Mouse (Mus musculus): ENCODE results near the gene a. TPM values are rescaled to one million over a fixed set of nuclear protein-coding genes. Genes with fewer than 3 reads are reported as not detected.

a gene
- polyA plus RNA-seq, 1 experiment = not detected

DNA sequence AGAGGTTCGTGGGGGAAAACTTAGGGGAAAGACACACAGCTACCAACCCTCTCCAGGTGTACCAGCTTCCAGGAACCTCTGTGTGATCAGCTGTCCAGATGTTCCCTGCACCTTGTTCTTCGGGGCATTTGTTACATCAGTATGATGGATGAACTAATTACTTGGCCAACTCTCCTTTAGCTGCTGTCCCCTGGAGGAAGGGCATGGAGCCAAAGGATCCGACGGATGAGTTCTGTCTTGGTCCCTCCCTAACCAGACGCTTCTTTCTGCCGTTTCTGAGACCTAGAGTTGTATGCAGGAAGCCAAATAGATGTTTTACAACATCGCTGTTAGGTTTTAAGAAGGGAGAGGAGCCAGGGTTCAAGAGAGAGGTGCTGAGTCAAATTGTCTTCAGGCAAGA lies 239.6 kb downstream of the a start:
- Histone ChIP-seq H3K27me3 (ENCODE audit: control insufficient read depth, insufficient read depth, low read length, poor library complexity, severe bottlenecking) (no peaks in the 10 kb centered on the region), H3K9me3 (replicated peaks; ENCODE audit: control insufficient read depth, insufficient read depth, low read length, poor library complexity, severe bottlenecking) (no peaks in the 10 kb centered on the region), H3K27ac (ENCODE audit: insufficient read depth, low read length) (no peak overlapping the region), H3K36me3 (ENCODE audit: control insufficient read depth, insufficient read depth, low read length, poor library complexity, severe bottlenecking) (no peaks in the 10 kb centered on the region), H3K9ac (ENCODE audit: low read depth, poor library complexity, severe bottlenecking) (no peak overlapping the region), H3K4me3 (ENCODE audit: low read depth, low read length) (no peak overlapping the region), H3K4me1 (ENCODE audit: control insufficient read depth, insufficient read depth, low read length) (no peaks in the 10 kb centered on the region)
- TF ChIP-seq CTCF (IDR thresholded peaks at IDR 0.05; ENCODE audit: low read depth, low read length) (no peak), EP300 (IDR thresholded peaks at IDR 0.05; ENCODE audit: insufficient read depth, low read depth, low read length) (no peak), POLR2A (IDR thresholded peaks at IDR 0.05; ENCODE audit: insufficient read depth, low read length) (no peak)

DNA sequence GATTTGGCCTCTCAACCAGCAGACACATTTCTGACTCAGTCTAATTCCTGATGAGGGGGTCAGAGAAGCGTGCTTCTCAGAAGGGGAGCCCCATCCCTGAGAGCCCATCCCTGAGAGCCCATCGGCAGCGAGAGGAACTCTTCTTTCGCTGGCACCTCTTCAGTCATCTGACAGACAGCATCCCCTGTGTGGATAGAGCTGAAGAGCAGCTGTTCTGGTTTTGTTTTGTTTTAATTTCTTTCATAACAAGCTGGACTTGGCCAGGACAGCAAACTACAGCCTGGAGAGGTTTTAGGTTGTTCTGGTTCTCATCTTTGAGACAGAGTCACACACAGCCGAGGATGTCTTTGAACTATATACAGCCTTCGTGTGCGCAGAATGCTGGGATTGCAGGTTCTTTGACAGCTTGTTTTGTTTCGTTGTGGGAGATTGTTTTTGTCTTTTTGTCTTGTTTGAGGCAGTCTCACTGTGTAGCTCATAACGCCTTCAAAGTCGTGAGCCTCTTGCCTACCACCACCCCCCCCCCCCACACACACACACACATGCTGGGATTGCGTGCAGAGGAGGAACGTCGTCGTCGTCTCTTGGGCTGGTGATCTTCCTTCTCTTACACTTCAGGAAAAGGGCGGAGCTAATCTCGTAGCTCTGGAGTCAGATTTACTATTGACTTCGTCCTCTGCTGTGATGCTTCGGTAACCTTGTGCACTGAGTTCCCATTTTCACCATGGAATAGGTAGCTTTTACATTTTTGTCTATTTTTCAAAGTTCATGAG lies 241.9 kb downstream of the a start:
- H3K4me3 ChIP-seq (ENCODE audit: low read depth, low read length) = no peak overlapping the region
- no peaks in the 10 kb centered on the region for H3K9me3 ChIP-seq (replicated peaks; ENCODE audit: control insufficient read depth, insufficient read depth, low read length, poor library complexity, severe bottlenecking)
- no peak overlapping the region for H3K27ac ChIP-seq (ENCODE audit: insufficient read depth, low read length)
- H3K9ac ChIP-seq (ENCODE audit: low read depth, poor library complexity, severe bottlenecking) = no peak overlapping the region
- H3K36me3 ChIP-seq (ENCODE audit: control insufficient read depth, insufficient read depth, low read length, poor library complexity, severe bottlenecking) = no peaks in the 10 kb centered on the region
- H3K27me3 ChIP-seq (ENCODE audit: control insufficient read depth, insufficient read depth, low read length, poor library complexity, severe bottlenecking) = no peaks in the 10 kb centered on the region
- TF ChIP-seq CTCF (IDR thresholded peaks at IDR 0.05; ENCODE audit: low read depth, low read length) = no peak
- TF ChIP-seq POLR2A (IDR thresholded peaks at IDR 0.05; ENCODE audit: insufficient read depth, low read length) = no peak
- TF ChIP-seq EP300 (IDR thresholded peaks at IDR 0.05; ENCODE audit: insufficient read depth, low read depth, low read length) = no peak
- no peaks in the 10 kb centered on the region for H3K4me1 ChIP-seq (ENCODE audit: control insufficient read depth, insufficient read depth, low read length)

DNA sequence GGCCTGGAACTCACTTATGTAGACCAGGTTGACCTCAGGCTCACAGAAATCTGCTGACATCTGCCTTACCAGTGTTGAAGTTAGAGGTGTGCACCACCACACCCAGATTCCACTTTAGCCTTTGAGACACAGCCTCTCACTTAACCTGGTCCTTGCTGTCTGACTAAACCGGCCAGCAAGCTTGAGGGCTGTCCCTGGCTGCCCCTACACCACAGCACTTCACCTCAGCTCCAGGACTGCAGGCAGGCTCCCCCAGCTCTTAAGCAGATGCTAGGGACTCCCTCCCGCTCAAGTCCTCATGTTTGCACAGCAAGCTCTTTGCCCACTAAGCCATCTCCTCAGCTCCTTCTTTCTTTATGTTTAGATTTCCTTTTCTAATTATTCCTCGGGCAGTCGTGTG lies 248.8 kb downstream of the a start:
- no peak overlapping the region for H3K4me3 ChIP-seq (ENCODE audit: low read depth, low read length)
- H3K4me1 ChIP-seq (ENCODE audit: control insufficient read depth, insufficient read depth, low read length) = no peaks in the 10 kb centered on the region
- no peaks in the 10 kb centered on the region for H3K9me3 ChIP-seq (replicated peaks; ENCODE audit: control insufficient read depth, insufficient read depth, low read length, poor library complexity, severe bottlenecking)
- no peak for TF ChIP-seq CTCF (IDR thresholded peaks at IDR 0.05; ENCODE audit: low read depth, low read length)
- H3K27me3 ChIP-seq (ENCODE audit: control insufficient read depth, insufficient read depth, low read length, poor library complexity, severe bottlenecking) = no peaks in the 10 kb centered on the region
- no peaks in the 10 kb centered on the region for H3K36me3 ChIP-seq (ENCODE audit: control insufficient read depth, insufficient read depth, low read length, poor library complexity, severe bottlenecking)
- no peak overlapping the region for H3K9ac ChIP-seq (ENCODE audit: low read depth, poor library complexity, severe bottlenecking)
- H3K27ac ChIP-seq (ENCODE audit: insufficient read depth, low read length) = no peak overlapping the region

DNA sequence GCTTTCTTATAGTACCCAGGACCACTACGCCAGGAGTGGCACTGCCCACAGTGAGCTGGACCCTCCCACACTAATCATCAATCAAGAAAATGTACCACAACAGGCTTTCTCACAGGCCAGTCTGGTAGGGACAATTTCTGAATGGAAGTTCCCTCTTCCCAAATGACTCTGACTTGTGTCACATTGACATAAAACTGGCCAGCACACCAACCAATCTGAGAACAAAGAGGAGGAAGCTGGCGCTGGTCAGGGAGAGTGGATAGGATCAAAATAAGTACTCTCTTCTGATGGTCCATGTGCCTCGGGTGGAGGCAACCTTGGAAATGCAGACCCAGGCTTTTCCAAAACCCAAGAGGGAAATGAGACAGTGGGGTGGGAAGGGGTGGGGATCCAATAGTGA lies 253.3 kb downstream of the a start:
- H3K4me3 ChIP-seq (ENCODE audit: low read depth, low read length) = no peak overlapping the region
- H3K9ac ChIP-seq (ENCODE audit: low read depth, poor library complexity, severe bottlenecking) = no peak overlapping the region
- TF ChIP-seq CTCF (IDR thresholded peaks at IDR 0.05; ENCODE audit: low read depth, low read length) (no peak), POLR2A (IDR thresholded peaks at IDR 0.05; ENCODE audit: insufficient read depth, low read length) (no peak), EP300 (IDR thresholded peaks at IDR 0.05; ENCODE audit: insufficient read depth, low read depth, low read length) (no peak)
- no peaks in the 10 kb centered on the region for H3K4me1 ChIP-seq (ENCODE audit: control insufficient read depth, insufficient read depth, low read length)
- no peaks in the 10 kb centered on the region for H3K36me3 ChIP-seq (ENCODE audit: control insufficient read depth, insufficient read depth, low read length, poor library complexity, severe bottlenecking)
- no peaks in the 10 kb centered on the region for H3K27me3 ChIP-seq (ENCODE audit: control insufficient read depth, insufficient read depth, low read length, poor library complexity, severe bottlenecking)
- H3K27ac ChIP-seq (ENCODE audit: insufficient read depth, low read length) = no peak overlapping the region
- H3K9me3 ChIP-seq (replicated peaks; ENCODE audit: control insufficient read depth, insufficient read depth, low read length, poor library complexity, severe bottlenecking) = no peaks in the 10 kb centered on the region

DNA sequence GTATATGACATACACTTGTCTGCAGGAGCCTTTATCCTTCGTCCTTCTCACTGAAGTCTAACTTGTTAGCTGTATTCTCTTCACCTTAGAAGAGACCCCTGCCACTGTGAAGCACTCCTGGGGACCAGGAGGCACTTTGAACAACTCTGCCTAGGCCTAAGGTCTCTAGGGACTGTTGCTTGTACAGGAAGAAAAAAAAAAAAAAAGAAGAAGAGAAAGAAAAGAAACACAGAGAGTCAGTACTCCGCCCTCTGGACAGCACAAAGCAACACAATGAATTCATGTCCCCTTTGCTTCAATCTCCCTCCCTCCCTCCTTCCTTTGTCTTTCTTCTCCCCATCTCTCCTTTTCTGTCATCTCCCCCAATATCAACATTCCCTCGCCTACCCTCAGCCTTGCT lies 253.9 kb downstream of the a start:
- Histone ChIP-seq H3K27me3 (ENCODE audit: control insufficient read depth, insufficient read depth, low read length, poor library complexity, severe bottlenecking) (no peaks in the 10 kb centered on the region), H3K4me3 (ENCODE audit: low read depth, low read length) (no peak overlapping the region), H3K36me3 (ENCODE audit: control insufficient read depth, insufficient read depth, low read length, poor library complexity, severe bottlenecking) (no peaks in the 10 kb centered on the region), H3K27ac (ENCODE audit: insufficient read depth, low read length) (no peak overlapping the region), H3K9ac (ENCODE audit: low read depth, poor library complexity, severe bottlenecking) (no peak overlapping the region), H3K4me1 (ENCODE audit: control insufficient read depth, insufficient read depth, low read length) (no peaks in the 10 kb centered on the region), H3K9me3 (replicated peaks; ENCODE audit: control insufficient read depth, insufficient read depth, low read length, poor library complexity, severe bottlenecking) (no peaks in the 10 kb centered on the region)
- no peak for TF ChIP-seq POLR2A (IDR thresholded peaks at IDR 0.05; ENCODE audit: insufficient read depth, low read length)

DNA sequence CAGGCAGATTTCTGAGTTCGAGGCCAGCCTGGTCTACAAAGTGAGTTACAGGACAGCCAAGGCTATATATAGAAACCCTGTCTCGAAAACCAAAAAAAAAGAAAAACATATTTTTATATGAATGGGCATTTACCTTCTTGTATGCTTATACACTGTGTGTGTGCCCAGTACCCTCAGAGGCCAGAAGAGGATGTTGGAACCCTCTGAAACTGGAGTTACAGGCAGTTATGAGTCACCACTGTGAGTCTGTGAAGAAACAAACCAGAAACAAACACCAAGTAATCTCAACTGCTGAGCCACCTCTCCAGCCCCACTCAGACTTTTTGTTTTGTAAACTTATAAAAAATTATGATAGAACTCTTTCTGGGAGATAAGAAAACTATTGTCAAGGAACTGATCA lies 255.6 kb downstream of the a start:
- Histone ChIP-seq H3K27me3 (ENCODE audit: control insufficient read depth, insufficient read depth, low read length, poor library complexity, severe bottlenecking) (no peaks in the 10 kb centered on the region), H3K9ac (ENCODE audit: low read depth, poor library complexity, severe bottlenecking) (no peak overlapping the region), H3K4me3 (ENCODE audit: low read depth, low read length) (no peak overlapping the region), H3K9me3 (replicated peaks; ENCODE audit: control insufficient read depth, insufficient read depth, low read length, poor library complexity, severe bottlenecking) (no peaks in the 10 kb centered on the region), H3K36me3 (ENCODE audit: control insufficient read depth, insufficient read depth, low read length, poor library complexity, severe bottlenecking) (no peaks in the 10 kb centered on the region), H3K27ac (ENCODE audit: insufficient read depth, low read length) (no peak overlapping the region), H3K4me1 (ENCODE audit: control insufficient read depth, insufficient read depth, low read length) (no peaks in the 10 kb centered on the region)
- no peak for TF ChIP-seq CTCF (IDR thresholded peaks at IDR 0.05; ENCODE audit: low read depth, low read length)

All from ES-Bruce4 (cell line).